Mouse (Mus musculus) liver, embryonic 18 days (tissue): ENCODE data around the gene Ccser1. TPM values are rescaled to one million over a fixed set of nuclear protein-coding genes. Genes with fewer than 3 reads are reported as not detected.

Experiments used
- polyA plus RNA-seq: library from polyadenylated mRNA; depleted of rRNA; stranded (reverse); fragments of >200 nt; gene quantifications from 2 replicates; pipeline ENCODE4 v1.2.3, GENCODE M21; 2012; rRNA removed

The Ccser1 gene
- polyA plus RNA-seq = 0.05 and 0.14 TPM in 2 replicates

DNA sequence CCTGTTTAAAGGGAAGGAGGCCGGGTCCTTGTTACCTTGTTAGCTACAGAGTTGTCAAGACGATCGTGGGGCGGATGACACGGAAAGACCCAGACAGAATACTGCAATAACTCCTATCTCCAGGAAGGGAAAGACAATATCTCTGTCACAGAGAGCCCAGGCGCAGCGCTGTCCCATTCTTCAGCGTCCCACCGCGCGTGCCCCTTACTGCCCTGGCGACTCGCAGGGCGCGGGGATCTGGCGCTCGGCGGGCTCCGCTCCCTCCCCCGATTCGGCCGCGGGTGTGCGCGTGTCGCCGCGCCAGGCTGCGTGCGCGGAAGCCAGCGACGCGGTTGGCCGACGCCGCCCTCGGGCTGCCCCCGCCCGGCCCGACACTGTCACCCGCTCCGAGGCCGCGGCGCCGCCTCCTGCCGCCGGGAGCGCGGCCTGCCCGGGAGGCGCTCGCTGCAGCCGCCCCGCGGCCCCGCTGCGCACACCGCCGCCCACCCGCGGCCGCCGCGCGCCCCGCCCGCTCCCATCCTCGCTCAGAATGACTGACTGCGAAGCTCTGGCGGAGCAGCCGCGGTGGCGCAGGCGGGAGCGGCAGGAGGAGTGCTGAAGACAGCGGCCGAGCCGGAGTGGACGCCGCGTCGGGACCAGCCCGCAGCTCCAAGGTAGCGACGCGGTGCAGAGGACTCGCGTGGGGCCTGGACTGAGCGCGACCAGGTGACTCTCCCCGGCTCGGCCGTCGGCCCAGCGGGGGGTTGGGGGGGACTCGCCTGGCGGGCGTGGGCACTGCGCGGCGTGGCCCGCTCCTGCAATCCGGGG, at the start of gene Ccser1:
TSS of gene Ccser1 (plus strand) at position 376 of the 807 bp plus-strand sequence.

